Mouse (Mus musculus) stomach, postnatal 0 days (tissue): ENCODE measurements around the gene Rbak. TPM values are rescaled to one million over a fixed set of nuclear protein-coding genes. Genes with fewer than 3 reads are reported as not detected.
"Not testable (repeated sequence)": the region's sequence is repeated elsewhere in the genome, so short reads cannot be mapped to it uniquely, and the experiment has no call there.

Experiments used
- ATAC-seq: fragments of 200-750 bp; cut with Nextera tagmentation; 2 replicates; pipeline ENCODE4 v1.8.0; 2017; ENCODE audit not compliant: low FRiP score, low TSS enrichment
- DNase-seq: peaks from one replicate; pipeline ENCODE4 v3.0.0-alpha.2; 2016; ENCODE audit warnings: low spot score
- H3K27ac ChIP-seq: fragments of 300-500 bp; sonication (generic); replicated peaks from 2 replicates; pipeline ENCODE4 v1.5.1; 2014; ENCODE audit warnings: mild to moderate bottlenecking, control low read depth
- H3K27me3 ChIP-seq: fragments of 300-500 bp; sonication (generic); 2 replicates; pipeline ENCODE4 v1.6.1; 2014; ENCODE audit warnings: low read length; ENCODE audit not compliant: control insufficient read depth, insufficient read depth
- H3K36me3 ChIP-seq: fragments of 300-500 bp; sonication (generic); 2 replicates; pipeline ENCODE4 v1.6.1; 2014; ENCODE audit warnings: low read length, mixed read lengths; ENCODE audit not compliant: control insufficient read depth, insufficient read depth
- H3K4me1 ChIP-seq: fragments of 300-500 bp; sonication (generic); replicated peaks from 2 replicates; pipeline ENCODE4 v1.6.1; 2014; ENCODE audit warnings: antibody characterized with exemption; ENCODE audit not compliant: control insufficient read depth, insufficient read depth
- H3K4me2 ChIP-seq: fragments of 300-500 bp; sonication (generic); replicated peaks from 2 replicates; pipeline ENCODE4 v1.6.1; 2014; ENCODE audit warnings: low read depth, mild to moderate bottlenecking, control low read depth, moderate library complexity
- H3K4me3 ChIP-seq: fragments of 300-500 bp; sonication (generic); 2 replicates; pipeline ENCODE4 v1.5.1; 2014; ENCODE audit warnings: low read depth, low read length, control low read depth
- H3K9ac ChIP-seq: fragments of 300-500 bp; sonication (generic); 2 replicates; pipeline ENCODE4 v1.6.1; 2014; ENCODE audit warnings: mild to moderate bottlenecking, low read length, control low read depth, mixed read lengths
- H3K9me3 ChIP-seq: fragments of 300-500 bp; sonication (generic); 2 replicates; pipeline ENCODE4 v1.6.1; 2016; ENCODE audit warnings: low read length; ENCODE audit not compliant: control insufficient read depth
- CTCF ChIP-seq: IDR thresholded peaks from 2 replicates; pipeline ENCODE4 v1.5.1; 2016; ENCODE audit warnings: antibody characterized with exemption, low read depth, mild to moderate bottlenecking, moderate library complexity
- EP300 ChIP-seq: optimal IDR thresholded peaks from 2 replicates; pipeline ENCODE3; 2016; ENCODE audit warnings: antibody characterized with exemption
- WGBS: fragments of 180-500 bp; shearing (Covaris S2); extraction: QIAGEN DNeasy Blood & Tissue Kit; methylation state at CpG from one replicate; pipeline ENCODE4 v1.1.7; 2014; 5-methylcytosine and 5-hydroxymethylcytosine counted together
- polyA plus RNA-seq: library from polyadenylated mRNA; unstranded; fragments of >200 nt; fragmentation: Nextera tagmentation; extraction: Ambion mirVana; gene quantifications from 2 replicates; pipeline ENCODE4 v1.2.1, GENCODE M21; 2015

Gene Rbak
- polyA plus RNA-seq, 1 experiment from 2014 or later, result 5.2 TPM

GRCm38 (mm10) chr5:143149536-143149935, 31.0 kb downstream of the Rbak start:
- DNase-seq (no peak), ATAC-seq (no peak)
- Histone ChIP-seq H3K4me2 (no peak overlapping the region), H3K27me3 (no peaks in the 10 kb centered on the region), H3K27ac (no peak overlapping the region), H3K9me3 (no peaks in the 10 kb centered on the region), H3K4me3 (no peak overlapping the region), H3K36me3 (no peaks in the 10 kb centered on the region), H3K9ac (no peak overlapping the region), H3K4me1 (no peaks in the 10 kb centered on the region)
- 92% methylated on average over 2 of the region's 2 CpGs for WGBS
- TF ChIP-seq EP300 (no peak), CTCF (peak; percentile 18; the same call in 1 of the 2 replicates)

GRCm38 (mm10) chr5:143148661-143149060, 31.9 kb downstream of the Rbak start:
- H3K4me2 ChIP-seq, result no peak overlapping the region
- H3K9me3 ChIP-seq, result no peaks in the 10 kb centered on the region
- ATAC-seq (no peak), DNase-seq (no peak)
- TF ChIP-seq EP300 (no peak), CTCF (no peak)
- no peak overlapping the region for H3K27ac ChIP-seq
- no peaks in the 10 kb centered on the region for H3K4me1 ChIP-seq
- WGBS, result 80% methylated on average over 5 of the region's 5 CpGs
- H3K9ac ChIP-seq, result no peak overlapping the region
- H3K27me3 ChIP-seq, result no peaks in the 10 kb centered on the region
- no peaks in the 10 kb centered on the region for H3K36me3 ChIP-seq
- H3K4me3 ChIP-seq, result no peak overlapping the region

GRCm38 (mm10) chr5:143147481-143147880, 33.1 kb downstream of the Rbak start, which contains the start of gene Olfr718-ps1:
Gene Olfr718-ps1, minus strand, starts transcription at chr5:143147581.
- Histone ChIP-seq H3K36me3 (no peaks in the 10 kb centered on the region), H3K4me3 (no peak within 1 kb of the TSS), H3K27ac (no peak within 1 kb of the TSS), H3K4me1 (no peaks in the 10 kb centered on the region), H3K9me3 (no peaks in the 10 kb centered on the region), H3K27me3 (no peaks in the 10 kb centered on the region), H3K9ac (no peak within 1 kb of the TSS), H3K4me2 (no peak within 1 kb of the TSS)
- ATAC-seq, result no peak
- TF ChIP-seq EP300 (no peak), CTCF (no peak)
- 71% methylated on average over 3 of the region's 3 CpGs for WGBS
- DNase-seq, result no peak

- H3K27ac ChIP-seq, result no peak overlapping the region
- H3K4me2 ChIP-seq, result no peak overlapping the region
- H3K9me3 ChIP-seq, result no peaks in the 10 kb centered on the region
- H3K4me3 ChIP-seq, result no peak overlapping the region
- no peak for DNase-seq
- H3K36me3 ChIP-seq, result no peaks in the 10 kb centered on the region
- 0 out of 2 replicates have a peak, but pooled peaks have one; percentile 14 for TF ChIP-seq CTCF
- no peak for TF ChIP-seq EP300
- ATAC-seq, result no peak
- no peak overlapping the region for H3K9ac ChIP-seq
- no peaks in the 10 kb centered on the region for H3K4me1 ChIP-seq
- WGBS, result 85% methylated on average over 13 of the region's 13 CpGs
- H3K27me3 ChIP-seq, result no peaks in the 10 kb centered on the region
Measured at GRCm38 (mm10) chr5:143137580-143137979, 43.0 kb downstream of the Rbak start.

- no peaks in the 10 kb centered on the region for H3K4me1 ChIP-seq
- WGBS, result 91% methylated on average over 7 of the region's 7 CpGs
- DNase-seq, result no peak
- H3K36me3 ChIP-seq, result no peaks in the 10 kb centered on the region
- no peak overlapping the region for H3K4me2 ChIP-seq
- no peak overlapping the region for H3K9ac ChIP-seq
- TF ChIP-seq EP300 (no peak), CTCF (no peak)
- no peak overlapping the region for H3K27ac ChIP-seq
- no peaks in the 10 kb centered on the region for H3K27me3 ChIP-seq
- no peak for ATAC-seq
- no peaks in the 10 kb centered on the region for H3K9me3 ChIP-seq
- no peak overlapping the region for H3K4me3 ChIP-seq
Measured at GRCm38 (mm10) chr5:143135042-143135441, 45.5 kb downstream of the Rbak start.

- not testable (repeated sequence) for H3K4me1 ChIP-seq, H3K4me3 ChIP-seq, H3K9me3 ChIP-seq, H3K9ac ChIP-seq, ATAC-seq, H3K27me3 ChIP-seq, H3K36me3 ChIP-seq, H3K4me2 ChIP-seq, H3K27ac ChIP-seq, DNase-seq
- 76% methylated on average over 3 of the region's 6 CpGs for WGBS
Measured at GRCm38 (mm10) chr5:143134216-143135010, 46.2 kb downstream of the Rbak start.
